Mouse (Mus musculus): ENCODE measurements at regions not wholly inside any gene's neighbourhood (a gene's known extent, or its start where the extent isn't known, plus 50 kb on each side); places are given as distances from the start of the nearest gene placed in this dataset.
"Not testable (repeated sequence)": the region's sequence is repeated elsewhere in the genome, so short reads cannot be mapped to it uniquely, and the experiment has no call there.

DNA sequence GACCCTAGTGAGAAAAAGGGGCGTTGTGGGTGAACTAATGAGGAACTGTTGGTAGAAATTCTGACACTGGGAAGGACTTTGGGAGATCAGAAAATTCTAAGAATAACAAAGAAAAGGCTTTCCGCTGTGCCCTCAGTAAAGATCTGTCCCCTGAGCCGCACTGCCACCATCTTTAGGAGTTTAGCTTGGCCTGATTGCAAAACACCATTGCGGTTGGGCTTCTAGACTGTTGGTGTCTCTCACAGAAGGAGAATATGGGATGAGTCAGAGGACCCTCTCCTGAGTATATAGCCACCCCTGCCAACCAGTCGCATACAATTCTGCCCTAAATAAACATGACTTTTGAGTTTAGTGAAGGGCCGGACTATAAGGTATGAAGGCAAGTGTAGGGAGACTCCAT is 147.5 kb upstream of the Nrip1 start:
- no peak for DNase-seq (ENCODE audit: low spot score in 2 of 2)

DNA sequence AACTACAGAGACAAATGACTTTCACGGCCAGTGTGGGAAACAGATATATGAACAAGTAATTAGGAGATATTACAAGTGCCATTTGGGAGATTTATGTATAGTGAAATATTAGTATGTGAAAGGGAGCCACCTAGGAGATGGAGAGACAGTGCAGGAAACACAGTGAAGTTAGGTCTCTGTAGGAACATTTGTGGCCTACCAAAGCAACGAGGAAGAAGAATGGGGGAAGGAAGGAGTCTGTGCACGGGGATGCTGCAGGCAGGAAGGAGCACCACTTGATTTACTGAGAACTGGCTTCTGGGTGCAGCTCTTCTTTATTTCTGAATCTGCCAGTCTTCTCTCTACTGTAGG is 147.0 kb upstream of the Nrip1 start:
- DNase-seq (ENCODE audit: low spot score in 2 of 2) = no peak

DNA sequence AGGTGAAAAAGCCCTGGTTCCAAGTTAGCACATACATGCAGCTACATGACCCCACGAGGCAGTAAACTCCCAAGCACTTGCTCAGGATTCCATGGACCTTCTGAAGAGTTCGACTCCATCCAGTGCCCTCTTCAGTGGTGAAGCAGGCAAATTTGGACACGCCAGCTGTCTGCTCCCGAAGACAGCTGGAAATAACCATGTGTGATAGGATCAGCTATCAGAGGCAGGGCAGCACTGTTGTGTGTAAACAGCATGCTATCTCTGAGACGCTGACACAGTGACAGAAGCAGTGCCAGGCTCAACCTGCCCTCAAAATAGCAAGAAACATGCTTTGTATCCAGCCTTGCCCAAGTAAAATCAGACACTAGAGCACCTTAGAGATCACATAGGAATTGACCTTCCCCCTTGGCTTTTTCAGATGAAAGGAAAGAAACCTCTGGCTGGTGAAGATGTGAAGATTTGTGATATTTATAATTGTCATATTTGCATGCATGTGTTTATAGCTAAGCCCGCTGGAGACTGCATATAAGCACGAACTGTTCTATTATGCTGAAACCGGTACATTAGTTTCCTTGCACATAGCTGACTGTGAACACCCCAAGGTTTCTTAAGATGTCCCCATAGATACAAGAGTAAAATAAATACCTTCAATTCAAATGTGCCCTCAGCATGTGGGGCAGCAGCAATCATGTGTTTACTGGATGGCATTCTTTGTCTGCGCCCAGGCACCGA is 146.4 kb upstream of the Nrip1 start:
- DNase-seq (ENCODE audit: low spot score in 2 of 2) = no peak

DNA sequence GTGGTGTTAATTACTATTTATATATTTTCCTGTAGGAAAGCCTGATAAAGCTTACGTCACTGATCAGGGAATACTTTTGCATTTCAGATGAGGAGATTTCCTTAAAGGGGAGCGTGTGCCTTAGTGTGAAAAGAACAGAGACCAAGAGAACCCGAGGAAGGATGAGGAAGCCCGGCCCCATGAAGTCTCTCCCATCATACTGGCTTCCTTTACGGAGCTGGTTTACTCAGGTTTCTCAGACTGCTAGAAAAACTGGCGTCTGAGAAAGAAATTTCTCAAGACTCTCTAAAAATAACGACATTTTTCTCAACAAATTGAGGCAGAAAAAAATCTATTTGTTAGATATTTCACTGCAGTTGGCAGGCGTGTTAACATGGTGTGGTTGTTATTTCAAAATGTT is 137.2 kb upstream of the Nrip1 start:
- no peak for DNase-seq (ENCODE audit: low spot score in 2 of 2)

DNA sequence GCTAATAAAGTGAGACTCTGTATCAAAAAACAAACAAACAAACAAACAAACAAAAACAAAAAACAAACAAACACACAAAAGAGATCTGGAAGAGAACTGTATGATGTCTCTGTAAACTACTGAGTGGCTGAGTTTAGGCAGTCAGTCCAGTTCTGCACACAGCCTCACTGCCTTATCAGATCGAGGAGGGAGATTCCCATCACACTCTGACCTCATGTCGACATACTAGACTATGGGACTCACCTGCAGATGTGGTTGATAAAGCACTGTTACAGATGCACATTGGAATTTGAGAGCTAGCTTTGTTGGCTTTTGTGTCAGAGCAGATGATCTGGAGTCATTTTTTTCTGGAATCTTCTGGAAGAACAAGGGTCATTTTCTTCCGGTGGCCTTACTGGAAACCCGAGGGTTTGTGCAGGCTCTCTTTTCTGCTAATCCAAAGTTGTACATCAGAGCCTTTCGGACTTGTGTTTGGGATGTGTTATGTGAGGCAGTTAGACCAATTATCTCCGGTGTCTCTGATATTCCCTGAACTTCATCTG is 135.6 kb upstream of the Nrip1 start:
- peak in 1 of 2 experiments; percentile 28 for DNase-seq (ENCODE audit: low spot score in 2 of 2)

DNA sequence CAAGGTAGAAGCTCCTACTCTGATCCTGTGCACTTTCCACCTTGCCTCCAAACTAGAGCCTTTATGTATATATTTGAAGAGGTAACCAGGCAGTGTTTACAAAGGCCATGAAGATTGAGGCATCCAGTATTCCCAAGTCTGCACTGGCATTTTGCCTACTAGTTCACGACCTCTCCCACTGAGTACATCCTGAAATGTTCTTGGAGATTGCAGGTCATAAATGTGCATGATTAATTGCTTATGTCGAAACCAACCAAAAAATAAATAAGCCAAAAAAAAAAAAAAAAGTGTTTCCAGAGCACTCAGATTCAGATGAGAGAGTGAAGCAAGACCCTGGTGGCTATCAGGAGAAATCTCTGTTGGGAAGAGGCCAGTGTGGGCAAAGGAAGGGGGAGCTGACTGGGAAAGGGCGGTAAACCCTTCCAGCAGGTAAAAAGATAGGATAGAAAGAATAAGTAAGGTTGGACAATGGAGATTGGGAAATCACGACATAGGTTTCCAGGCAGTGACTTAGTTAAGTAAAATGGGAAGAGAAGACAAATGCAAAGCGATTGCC is 133.6 kb upstream of the Nrip1 start:
- DNase-seq (ENCODE audit: low spot score in 2 of 2) = peak; percentile 32 to 69

DNA sequence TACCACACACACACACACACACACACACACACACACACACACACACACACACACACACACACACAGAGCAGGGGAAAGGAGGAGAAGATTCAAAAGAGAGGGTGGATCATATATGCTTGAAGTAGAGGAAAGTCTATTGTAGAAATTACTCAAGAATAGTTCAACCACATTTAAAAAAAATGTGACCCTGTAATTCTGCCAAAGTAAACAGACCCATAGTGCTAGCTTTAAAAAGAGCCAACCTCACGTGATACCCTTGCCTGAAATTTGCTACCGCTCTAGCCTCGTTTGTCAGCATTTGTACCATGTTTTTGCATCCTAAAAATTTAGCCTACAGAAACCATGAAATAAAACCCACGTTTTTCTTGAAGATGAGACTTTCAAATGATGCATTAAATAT is 132.6 kb upstream of the Nrip1 start:
- no peak for DNase-seq (ENCODE audit: low spot score in 2 of 2)

DNA sequence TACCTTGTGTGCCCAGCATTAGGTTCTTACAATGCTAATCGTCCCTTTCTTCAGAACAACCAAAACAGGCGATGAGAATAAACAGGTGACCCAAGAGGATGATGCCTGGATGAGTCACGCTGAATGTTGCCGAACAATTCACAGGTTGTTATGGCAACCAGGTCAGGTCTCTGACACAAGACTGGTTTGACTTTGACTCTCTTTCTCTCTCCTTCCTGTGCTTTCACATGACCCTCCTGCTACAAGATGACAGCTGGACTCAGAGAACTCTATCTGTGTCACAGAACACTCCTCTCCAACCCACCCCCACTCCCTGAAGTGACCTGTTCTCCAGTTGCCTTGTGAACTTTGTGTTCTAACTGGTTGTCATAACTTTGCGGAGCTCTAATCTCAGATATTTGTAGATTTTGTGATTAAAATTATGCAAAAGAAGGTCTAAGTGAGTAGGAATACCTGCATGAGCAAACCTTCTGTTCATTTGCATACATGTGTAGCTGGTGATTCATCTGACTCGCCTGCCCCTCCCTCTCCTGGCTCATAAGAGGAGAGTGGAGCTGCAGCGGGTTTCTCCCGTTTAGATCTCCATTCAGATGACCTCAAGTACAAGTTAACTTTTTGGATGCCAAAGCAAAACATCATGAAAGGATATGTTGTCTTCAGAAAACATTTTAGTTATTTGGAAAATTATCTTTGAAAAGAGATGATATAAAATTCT is 126.2 kb upstream of the Nrip1 start:
- peak; percentile 32 to 53 for DNase-seq (ENCODE audit: low spot score in 2 of 2)

DNA sequence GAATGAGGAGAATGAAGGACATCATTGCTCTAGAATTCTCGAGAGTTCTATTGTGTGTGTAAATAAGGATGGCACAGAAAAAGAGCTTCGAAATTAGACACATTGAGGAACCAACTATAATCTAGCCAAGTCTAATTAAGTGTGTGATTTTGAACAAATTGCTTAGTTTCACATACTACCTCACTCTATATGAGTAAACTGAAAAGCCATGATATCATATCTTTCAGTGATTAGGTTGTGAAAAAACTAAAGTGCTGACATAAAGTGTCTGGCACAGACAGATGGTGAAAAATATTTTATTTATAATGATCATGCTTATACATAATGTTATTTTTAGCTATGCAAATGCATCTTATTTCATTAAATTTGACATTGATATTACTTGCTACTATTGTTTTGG is 124.6 kb upstream of the Nrip1 start:
- DNase-seq (ENCODE audit: low spot score in 2 of 2) = no peak

DNA sequence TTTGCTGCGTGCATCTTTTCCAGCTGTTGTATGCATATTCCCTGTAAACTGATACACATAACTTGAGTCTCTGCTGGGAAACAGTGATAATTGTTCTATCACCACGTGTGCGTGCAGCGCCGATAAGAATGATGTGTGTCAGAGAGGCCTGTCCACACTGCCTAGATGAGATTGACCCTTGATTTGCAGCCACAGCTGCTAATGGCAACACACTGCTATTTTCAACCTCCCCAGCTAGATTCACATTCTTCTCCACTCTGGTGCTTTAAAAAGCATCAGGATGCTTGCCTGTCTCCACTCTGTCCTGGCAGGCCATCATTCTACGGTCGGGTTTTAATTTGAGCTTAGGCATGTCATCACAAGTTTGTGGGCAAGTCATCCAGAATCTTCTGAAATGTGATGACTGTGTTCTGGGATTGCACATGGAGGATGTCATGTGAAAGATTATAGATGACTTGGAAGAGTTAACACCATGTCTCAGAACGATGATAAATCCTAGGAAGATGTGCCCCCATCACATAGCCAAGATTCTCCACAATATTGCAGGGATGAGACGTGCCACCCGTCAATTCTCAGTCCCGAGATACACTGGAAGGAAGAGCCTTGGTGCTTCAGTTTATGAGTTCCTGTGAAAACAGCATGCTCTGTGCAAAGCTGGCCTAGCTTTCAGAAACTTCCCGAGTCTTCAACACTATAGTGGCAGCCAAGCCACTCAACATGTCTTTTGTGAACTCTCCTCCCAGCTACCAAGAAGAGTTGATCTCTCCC is 123.6 kb upstream of the Nrip1 start:
- no peak for DNase-seq (ENCODE audit: low spot score in 2 of 2)

DNA sequence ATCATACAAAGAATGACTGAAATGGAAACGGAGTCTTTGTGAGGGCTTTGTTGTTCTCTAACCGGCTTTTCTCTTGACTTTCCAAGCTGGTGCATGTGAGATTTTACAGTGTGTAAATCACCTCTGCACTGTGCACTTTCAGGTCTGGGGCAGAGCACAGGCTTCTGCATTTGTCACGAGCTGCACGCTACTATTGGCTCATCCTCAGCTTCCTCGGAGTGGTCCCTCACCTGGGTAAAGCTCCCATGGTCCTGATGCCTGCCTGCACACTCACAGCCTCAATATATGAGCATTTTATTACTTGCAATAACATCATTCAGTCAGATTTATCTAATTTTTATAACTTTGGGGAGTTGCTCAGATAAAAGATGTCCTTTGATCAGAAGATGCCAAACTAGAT is 109.8 kb upstream of the Nrip1 start:
- no peak for DNase-seq (ENCODE audit: low spot score in 2 of 2)

DNA sequence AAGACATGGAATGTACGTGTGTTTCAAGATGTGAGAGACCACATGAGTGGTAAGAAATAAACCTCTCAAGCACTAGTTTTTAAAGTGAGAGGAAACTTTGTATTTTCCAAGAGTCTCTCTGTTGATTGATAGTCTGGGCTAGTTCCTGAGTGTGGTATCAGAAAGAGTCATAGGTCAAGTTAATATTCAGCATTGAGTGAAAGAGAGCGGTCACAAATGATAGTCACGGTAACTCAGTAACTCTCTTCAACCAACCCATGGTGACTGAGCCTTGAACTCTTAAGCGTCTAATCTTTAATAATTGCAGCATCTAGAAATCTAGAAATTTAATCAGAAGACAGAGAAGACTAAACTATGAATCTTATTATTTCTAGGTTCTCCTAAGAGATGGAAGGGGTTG is 108.3 kb upstream of the Nrip1 start:
- DNase-seq (ENCODE audit: low spot score in 2 of 2) = no peak

DNA sequence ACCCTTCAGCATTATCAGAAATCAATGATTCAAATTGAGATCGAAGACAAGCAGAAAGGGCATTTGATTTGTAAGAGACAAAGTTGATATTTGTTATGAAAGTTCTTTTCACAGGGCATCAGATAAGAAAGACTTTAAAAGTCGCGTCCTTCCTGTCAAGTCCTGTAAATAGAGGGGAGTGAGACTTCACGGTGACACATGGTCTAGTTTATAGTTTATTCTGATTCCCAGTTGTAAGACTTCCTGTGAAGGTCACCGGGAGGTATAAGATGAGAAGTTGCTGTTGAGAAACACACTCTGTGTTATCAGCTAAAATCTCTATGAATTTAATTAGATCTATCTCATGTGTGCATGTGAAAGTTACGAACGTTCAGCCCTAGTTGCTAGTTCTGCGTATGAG is 103.8 kb upstream of the Nrip1 start:
- DNase-seq (ENCODE audit: low spot score in 2 of 2) = no peak

DNA sequence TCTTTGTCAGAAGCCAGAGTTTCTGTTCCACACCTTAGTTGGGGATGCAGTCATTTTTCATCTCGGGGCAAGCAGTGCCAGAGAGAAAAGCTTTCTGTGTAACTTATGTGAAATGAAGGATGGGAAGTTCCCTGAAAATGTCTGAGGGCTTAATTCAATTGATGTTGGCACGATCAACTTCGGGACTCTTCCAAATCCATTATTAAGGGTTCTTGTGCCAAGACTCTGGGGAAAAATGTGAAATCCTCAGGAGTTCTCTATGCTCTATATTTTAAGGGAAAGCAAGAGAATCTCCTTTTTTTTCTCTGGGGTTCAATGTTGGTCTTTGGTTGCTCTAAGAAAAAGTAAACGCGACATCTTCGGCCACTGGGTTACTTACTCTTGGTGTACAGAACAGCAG is 100.9 kb upstream of the Nrip1 start:
- no peak for DNase-seq (ENCODE audit: low spot score in 2 of 2)

DNA sequence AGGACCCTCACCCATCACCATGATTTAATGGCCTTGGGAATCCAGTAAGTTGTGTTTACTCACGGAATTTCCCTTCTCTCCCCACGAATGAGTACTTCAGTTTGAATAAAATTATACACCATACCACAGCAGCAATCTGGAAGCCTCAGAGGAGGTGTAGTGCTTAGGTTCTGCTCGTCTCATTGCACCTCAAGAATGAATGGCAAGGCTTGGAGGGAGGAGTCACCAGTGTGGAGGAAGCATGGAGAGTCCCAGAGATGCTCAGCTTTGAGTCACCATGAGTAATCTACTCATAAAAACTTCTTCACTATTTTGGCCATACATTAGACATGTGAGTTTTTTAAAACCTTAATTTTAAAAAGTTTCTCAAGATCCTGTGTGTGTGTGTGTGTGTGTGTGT is 98.8 kb upstream of the Nrip1 start:
- no peak for DNase-seq (ENCODE audit: low spot score in 2 of 2)

DNA sequence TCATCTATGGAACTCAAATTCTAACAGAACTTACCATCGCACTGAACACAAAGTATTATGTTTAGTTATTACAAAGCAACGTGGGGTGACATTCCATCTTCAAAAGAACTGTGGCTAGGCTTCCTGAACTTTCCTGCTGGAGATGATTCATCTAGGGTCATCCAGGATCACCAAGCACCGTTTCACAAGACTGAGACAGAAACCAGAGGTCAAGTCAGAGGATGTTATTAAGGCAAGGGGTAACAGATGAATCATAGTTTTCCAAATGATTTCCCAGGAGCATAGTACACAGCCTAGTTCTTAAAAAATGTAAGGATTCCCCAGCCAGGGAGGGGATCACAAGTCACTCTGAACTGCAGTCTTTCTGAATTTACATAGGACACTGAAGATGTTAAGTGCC is 97.5 kb upstream of the Nrip1 start:
- DNase-seq (ENCODE audit: low spot score in 2 of 2) = no peak

DNA sequence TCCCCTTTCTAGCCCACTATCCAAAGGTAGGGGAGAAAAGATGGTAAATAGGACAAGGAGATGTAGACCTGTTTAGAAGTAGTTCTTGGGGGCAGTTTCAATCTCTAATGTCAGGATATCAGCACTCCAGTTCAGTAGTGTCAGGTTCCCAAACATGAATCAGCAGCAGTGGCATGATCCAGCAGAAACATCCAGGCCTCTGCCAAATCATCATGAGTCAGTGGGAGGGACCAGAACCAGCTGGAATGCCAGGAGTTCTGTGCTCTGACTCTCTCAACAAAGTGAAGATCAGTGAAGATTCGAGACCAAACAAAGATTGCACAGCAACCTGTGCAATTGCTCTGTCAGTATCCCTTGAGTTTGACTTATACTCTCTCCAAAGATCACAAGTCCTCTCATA is 85.9 kb upstream of the Nrip1 start:
- no peak for DNase-seq (ENCODE audit: low spot score in 2 of 2)

DNA sequence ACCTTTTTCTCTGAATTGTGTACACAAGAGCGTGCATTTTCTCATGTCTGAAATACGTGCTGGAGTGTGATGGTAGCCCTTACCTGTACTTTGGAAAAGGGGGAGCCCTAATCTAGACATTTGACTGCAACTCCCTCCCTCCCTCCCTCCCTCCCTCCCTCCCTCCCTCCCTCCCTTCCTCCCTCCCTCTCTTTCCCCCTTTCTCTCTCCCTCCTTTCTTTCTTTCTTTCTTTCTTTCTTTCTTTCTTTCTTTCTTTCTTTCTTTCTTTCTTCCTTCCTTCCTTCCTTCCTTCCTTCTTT is 82.6 kb upstream of the Nrip1 start:
- not testable (repeated sequence) for DNase-seq (ENCODE audit: low spot score in 2 of 2)

DNA sequence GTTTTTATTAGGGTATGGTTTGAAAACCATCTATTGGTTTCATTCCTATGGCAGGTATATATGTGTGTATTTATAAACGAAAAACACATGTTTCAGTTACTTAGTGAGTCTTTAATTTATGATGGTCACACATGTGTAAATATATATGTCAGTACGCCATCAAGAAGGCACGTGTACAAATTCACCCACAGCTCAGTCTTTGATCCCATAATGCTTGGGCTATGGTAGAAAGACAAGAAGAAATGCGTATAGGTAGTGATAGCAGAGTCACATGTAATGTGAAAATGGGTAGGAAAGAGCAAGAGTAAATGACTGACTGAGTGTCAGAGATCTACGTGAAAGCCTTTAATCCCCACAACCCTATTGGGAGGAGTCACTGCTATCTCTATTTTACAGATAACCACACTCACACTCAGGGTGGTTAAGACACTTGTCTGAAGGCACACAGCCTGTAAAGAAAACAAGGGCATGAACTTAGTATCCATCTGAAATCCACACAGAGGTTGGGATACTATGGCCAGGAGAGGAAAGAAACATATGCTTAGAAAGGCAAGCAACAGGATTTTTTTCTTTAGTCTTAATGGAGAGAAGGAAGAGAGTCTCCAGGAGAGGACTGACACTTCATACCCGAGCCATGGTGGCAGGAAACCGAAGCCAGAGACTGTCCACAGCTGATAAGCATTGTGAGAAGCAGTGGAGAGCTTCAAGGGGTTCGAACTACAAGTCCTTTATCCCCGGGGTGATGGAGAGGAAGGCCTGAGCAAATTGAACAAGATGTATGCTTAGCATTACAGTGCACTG is 82.1 kb upstream of the Nrip1 start:
- no peak for DNase-seq (ENCODE audit: low spot score in 2 of 2)

DNA sequence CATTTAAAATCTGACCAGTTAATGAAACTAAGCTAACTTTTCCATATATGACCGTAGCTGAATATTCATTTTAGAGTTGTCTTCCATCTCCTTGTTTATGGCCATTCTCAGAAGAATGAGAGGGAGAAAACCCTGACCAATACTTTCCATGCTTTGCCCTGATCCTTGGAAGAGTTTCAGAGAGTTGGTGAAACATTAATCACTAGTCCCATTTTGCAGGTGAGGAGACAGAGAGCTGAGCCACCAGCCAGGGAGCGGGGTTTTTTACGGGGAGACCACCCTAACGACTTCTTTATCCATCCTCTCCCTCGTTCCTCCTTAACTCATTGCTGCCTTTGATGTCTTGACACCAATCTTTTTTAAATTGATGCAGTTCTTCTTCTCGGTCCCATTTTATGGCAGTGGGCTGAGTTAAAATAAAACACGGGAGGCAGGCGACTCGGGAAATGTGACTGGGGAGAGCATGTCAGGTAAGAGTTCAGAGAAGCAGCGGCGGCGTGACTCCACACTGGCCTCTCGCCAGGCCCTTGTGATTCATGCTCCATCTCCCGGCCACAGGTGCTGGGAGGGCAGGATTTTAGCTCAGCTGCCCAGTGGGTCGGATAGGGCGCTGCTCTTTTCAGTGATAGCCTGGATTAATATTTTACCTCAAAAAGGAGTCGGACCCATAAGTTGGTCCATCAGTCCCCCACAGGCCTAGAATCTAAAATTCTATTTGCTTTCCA is 81.3 kb upstream of the Nrip1 start:
- DNase-seq (ENCODE audit: low spot score in 2 of 2) = peak; percentile 63 to 66

Measured in urinary bladder, postnatal 36 days (tissue).